Mouse (Mus musculus): ENCODE measurements around the gene Aoah.

DNA sequence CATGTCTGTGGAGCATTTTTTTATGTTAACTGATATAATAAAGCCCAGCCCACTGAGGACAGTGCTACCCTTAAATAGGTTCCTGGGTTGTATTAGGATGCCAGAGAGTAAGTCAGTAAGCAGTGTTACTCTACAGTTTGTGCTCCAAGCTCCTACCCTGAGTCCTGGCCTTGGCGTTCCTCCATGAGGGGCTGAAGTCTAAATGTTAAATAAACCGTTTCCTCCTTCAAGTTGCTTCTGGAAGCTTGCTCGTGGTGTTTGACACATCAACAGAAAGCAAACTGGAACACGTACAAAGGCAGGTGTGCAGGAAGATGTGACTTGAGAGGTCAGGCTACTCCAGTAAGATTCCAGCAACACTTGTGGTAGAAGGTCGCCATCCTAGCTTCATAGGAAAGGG is 10.3 kb upstream of the Aoah start:
- TF ChIP-seq CTCF (IDR thresholded peaks at IDR 0.05; ENCODE audit: low read depth) (no peak), EP300 (optimal IDR thresholded peaks at IDR 0.05) (no peak)

Data from stomach, postnatal 0 days (tissue).